Mouse (Mus musculus) spleen, postnatal 36 days (tissue): ENCODE measurements around the gene Clstn2.

ENCODE experiments used
- DNase-seq, 2 experiments: peaks; one replicate each; pipeline ENCODE4 v3.0.0; 2022; ENCODE audit warnings: low spot score in 2 of 2, mixed read lengths in 1 of 2

Clstn2 gene

DNA sequence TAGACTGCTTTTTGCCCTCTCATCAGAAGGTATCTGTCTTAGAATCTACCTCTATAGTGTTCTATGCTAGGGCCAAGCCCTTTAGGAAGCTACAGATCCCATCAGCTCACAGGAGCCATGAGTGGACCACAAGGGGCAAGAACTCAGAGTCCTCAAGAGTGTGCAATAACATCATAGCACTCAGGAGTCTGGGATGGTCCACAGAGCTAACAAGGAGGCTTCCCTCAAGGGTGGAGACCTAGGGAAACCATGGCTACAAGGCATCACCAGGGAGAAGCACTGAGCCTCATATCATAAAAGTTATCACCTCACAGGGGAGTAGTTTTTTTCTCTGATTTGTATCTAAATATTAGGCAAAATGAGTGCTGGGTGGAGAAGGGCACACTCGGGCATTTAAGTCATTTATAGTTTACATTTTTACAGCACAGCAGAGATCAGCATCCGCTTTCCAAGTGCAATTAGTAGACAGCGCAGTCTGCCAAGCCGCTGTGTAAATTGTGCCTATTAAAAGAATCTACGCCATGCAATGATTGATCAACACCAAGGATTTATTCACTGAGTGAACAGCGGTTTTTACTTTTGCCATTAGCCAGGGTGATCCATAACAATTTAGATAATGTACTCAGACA lies 82.5 kb downstream of the Clstn2 start:
- DNase-seq: no peak

DNA sequence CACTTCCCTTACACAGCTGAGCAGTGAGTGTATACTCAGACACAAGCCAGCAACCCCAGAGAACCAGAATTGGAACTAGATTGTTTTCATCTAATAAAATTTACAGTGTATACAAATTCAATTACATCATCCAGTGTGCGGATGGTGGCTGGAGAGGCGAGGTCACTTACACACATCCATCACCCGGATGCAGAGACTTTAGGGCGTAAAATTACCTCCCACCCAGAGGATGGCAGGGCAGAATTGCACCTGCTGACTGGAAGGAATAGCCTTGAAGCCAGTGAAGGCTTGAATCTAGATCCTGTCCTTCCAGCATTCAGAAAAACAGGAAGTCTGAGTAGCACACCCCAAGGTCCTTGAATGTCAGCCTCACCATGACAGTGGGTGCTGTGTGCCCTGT lies 113.7 kb downstream of the Clstn2 start:
- no peak for DNase-seq

DNA sequence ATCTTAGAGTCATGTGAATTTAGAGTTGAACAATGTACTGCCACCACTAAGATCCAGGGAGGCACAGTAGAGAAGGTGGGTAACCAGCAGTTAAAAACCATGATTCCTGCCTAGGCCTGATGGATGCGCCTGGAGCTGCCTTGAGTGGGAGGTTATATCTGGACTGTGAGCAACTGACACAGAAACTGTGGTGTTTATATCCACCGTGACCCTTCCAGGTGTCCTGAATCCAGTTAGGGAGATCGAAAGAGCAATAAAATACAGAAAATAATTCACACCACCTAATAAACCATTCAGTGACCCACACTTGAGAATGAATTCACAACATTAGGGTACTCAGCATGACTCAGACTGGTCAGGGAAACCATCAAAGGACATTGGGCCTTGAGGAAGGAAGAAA lies 141.6 kb downstream of the Clstn2 start:
- DNase-seq: no peak

DNA sequence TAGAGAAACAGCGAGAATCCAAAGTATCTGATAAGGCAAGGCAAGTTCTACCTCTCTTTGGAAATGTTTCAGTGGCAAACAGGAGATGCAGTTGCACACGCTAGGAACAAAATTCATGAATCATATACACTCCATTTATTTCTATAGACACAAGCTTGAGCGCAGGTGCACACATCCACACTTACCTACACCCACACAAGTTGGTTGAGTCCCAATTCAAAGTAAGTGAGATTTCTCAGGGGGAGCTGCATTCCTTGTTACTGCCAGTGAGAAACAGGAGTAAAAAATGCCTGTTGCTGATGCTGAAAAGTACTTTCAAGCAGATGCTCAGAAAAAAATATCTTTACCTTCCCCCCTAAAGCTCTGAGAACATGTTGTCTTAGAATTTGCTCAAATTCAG lies 149.6 kb downstream of the Clstn2 start:
- DNase-seq: no peak

DNA sequence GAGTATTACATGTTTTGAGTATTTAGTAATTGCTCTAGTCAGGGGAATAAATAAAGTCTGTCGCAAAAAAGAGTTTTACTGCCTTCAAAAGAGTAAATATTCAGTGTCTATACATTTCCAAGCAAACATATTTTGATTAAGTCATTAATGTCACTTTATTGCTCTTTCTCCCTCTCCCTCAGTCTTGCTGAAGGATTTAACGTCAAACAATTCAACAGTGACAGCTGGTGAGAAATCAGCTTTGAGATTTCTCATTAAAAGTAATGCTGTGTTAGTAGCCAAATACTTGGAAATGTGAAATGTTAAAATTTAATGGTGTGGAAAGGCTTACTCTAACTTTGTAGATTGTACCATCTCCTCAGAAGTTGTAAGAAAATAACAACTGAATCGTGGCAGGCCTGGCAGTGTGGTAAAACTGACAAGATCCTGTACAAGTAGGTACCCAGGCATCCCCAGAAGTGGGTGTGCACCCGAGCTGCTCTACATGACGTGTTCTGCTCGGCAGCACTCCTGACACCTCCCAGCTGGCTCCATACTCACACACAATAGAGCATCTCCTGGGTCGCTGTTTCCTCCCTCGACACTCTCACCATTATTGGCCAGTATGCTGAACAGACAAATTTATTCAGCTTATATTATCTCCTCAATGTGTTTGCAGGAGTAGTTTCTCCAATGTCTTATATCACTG lies 165.8 kb downstream of the Clstn2 start:
- no peak for DNase-seq

DNA sequence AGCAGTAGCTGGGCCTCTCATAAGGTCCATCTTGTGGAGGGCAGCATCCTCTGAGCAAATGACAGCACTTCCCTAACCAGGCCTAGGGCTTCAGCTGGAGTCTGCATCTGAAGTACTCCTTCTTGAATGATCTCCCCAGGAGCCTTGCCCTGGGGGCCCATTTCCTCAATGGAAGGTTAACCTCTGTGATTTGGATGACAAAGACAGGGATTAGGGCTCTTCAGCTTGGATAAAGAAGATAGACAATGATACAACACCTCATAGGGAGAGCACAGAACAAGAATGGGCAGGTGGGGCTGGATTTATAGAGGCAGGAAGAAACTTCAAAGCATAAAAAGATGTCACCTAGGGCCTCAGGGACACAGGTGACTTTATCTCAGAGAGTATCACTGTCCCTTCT lies 180.1 kb downstream of the Clstn2 start:
- DNase-seq: no peak

DNA sequence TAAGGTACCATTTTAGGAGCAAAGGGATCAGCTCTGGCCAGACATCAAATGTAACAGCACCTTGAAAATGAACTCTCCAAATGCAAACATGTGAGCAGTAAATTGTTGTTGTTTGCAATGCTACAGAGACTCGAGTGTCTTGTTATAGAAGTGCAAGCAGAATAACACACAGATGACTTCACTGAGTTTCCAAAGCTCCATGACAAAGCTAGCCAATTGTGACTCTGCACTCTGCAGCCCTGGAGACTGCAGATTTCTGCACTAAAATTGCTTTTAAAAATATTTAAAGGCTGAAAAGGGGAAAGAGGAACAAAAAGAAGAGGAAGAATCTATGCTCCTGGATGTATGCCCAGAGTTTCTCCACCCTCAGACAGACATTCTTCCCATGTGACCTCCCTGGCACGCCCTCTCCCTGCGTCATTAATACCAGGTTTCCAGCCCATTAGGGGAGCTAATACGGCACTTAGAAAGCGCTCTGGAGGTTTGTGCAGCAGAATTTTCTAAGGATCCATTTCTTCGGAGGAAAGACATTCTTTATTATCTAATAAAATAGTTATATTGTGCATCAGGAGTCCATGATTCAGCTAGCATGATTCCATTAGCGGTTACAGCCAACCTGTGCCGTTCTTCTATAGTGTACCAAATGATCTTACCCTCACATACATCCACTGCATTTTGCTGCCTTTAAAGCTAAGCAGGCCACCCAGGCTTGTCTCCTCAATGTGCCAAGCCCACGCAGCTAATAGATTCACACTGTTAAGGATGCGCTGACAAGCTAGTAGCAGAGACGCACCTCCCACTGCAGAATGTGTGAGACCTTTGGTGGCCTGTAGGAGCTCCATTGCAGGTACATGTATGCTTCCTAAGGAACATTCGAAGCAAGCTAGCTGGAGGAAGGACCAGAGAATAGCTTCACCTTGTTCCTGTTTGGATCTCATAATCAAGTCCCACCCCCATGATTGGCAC lies 184.8 kb downstream of the Clstn2 start:
- no peak for DNase-seq

DNA sequence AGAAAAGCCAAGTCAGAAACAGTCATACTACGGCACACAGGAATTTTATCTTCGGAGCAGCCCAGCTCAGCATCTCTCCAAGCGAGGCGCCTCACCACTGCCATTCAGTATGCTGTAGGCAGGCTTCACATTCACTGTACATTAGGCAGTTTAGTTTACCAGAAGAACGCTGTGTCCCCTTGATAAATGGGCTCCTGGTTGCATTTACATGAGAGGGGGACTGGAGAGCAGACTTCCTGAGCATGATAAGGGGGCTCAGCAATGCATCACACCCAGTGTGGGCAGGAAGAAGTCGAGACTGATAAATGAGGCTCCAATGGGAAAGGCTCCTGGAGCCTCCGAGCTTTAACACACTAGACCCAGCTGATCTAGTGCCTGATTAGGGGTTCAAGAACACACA lies 190.9 kb downstream of the Clstn2 start:
- DNase-seq: no peak

GRCm38 (mm10) chr9:97831216-97831615 lies 201.8 kb downstream of the Clstn2 start:
- DNase-seq: no peak

GRCm38 (mm10) chr9:97829919-97830318 lies 203.1 kb downstream of the Clstn2 start:
- DNase-seq: no peak

GRCm38 (mm10) chr9:97827689-97828088 lies 205.3 kb downstream of the Clstn2 start:
- DNase-seq: no peak

GRCm38 (mm10) chr9:97826077-97826947 lies 206.7 kb downstream of the Clstn2 start:
- no peak for DNase-seq

- DNase-seq: no peak
Observed at GRCm38 (mm10) chr9:97817116-97817515, 215.9 kb downstream of the Clstn2 start.

GRCm38 (mm10) chr9:97816143-97816805 lies 216.7 kb downstream of the Clstn2 start:
- DNase-seq: no peak

DNA sequence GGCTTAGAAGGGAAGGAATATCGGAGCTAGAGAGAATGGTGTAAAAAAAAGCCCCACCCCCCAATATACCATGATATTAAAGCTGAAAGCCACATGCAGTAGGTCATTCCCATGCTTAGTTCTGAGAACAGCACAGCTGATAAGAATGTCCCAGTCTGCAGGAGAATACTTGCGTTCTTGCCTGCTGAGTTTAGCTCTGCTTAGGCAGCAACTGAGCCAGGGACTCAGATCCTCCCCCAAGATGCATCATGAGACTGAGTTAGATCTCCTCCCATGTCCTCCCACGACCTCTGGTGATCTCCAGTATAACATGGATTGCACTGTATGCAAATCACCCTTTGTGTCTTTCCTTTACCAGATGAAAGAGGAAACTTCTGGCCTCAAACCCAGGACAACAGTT lies 219.8 kb downstream of the Clstn2 start:
- no peak for DNase-seq

- no peak for DNase-seq
Observed at GRCm38 (mm10) chr9:97807031-97807430, 225.9 kb downstream of the Clstn2 start.

DNA sequence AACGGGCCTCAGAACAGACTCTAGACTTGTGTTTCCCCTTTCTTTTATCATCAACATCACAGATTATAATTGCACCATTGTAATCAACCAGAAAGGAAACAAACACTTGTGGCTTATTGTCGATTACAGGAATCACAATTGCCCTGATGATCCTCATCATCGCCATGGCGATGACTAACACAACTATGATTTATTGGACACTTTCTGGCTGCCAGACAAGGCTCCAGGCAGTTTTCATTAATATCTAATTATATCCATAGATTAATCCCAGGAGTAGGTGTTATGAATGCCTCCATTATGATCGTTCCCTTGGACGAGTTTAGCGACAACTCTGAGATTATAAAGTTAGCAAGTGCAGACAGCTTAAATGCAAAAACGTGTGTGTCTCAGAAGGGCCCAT lies 239.3 kb downstream of the Clstn2 start:
- no peak for DNase-seq

DNA sequence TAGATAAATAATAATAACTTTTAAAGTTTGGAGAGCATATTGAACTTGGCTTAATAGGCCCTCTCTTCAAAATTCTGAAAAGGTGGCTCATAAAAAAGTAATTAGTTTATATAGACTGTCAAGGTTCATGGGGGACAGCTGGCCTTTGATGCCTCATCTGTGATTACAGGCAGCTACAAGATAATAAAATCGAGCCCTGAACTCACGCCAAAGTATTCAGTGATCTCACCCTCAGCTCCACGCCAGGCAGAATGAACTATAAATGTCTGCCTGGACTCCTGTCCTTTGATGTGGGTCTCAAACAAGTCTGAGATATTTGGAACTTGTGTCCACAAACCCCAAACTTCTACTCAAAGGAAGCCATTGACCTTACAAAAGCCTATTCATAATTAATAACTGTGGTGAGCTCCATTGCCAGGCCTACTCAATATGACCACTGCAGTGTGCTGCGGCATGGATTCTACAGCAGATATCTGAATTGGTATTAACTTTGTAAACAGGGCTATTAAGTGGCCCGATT lies 244.8 kb downstream of the Clstn2 start:
- no peak for DNase-seq

GRCm38 (mm10) chr9:97780032-97780616 lies 252.9 kb downstream of the Clstn2 start:
- DNase-seq: no peak

DNA sequence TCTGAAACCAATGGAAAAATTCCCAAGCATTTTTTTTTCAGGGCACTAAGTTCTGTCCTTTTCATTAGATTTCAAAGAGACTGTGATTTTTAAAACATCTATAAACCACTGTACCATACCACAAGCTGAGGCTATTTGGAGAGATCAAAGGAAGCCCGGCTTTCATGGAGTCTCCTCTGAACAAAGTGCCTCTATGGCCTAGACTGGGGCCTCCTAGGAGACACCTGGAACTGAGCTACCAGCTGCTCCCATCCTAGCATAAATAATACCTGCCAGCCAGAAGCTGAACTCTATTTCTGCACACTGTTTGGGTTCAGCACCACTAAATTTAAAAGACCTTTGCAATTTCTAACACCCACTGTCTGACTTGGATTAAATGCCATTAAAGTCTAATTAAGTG lies 257.2 kb downstream of the Clstn2 start:
- DNase-seq: no peak
